Mouse (Mus musculus): ENCODE measurements around the gene Unc93b1. TPM values are rescaled to one million over a fixed set of nuclear protein-coding genes. Genes with fewer than 3 reads are reported as not detected.

Gene Unc93b1
- polyA plus RNA-seq, 1 experiment from 2014 or later: 4.6 TPM

DNA sequence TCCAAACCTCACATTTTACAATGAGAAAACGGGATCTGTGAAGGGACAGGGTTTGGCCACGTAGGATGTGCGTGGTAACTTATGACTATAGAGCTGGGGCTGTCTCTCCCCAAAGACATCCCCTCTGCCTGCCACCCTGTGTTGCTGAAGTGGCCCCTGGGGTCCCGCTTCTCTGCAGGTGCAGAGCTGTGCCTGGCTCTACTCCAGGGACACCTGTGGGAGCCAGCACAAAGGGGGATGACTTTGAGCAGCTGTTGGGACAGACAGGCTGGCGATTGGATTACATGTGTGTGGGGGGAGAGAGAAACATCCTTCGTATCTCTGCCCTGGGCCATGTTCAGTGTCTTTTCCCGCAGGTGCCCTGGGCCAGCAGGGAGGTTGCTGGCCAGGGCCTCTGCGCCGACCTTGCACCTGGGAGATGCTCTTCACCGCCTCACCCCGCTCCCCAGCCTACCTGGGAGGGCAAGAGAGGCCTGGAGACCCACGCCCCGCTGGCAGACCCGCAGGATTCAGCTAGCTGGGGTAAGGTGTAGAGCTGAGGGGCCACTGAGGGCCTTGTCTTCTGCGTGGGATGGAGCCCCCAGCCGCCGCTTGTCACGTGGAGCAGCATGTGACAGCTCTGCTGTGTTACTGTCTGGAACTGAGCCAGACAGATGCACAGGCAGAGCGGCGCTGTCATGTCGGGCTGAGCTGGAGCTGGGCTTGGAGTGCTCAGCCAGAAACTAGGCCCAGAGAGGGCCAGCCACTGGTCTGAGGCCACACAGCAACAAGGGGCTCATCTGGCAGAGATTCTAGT lies 4.5 kb upstream of the Unc93b1 start:
- ATAC-seq (ENCODE audit: low read depth): no peak
- Histone ChIP-seq H3K4me3 (ENCODE audit: low read depth, low read length) (no peak overlapping the region), H3K9me3 (ENCODE audit: control insufficient read depth, low read length) (no peaks in the 10 kb centered on the region), H3K27me3 (ENCODE audit: control insufficient read depth, insufficient read depth, low read length) (0 out of 2 replicates have a peak, but pooled peaks cover 1% of the 10 kb centered on the region), H3K9ac (replicated peaks; ENCODE audit: low read depth, low read length) (0 out of 2 replicates have a peak overlapping the region, but pooled peaks have one; percentile 16), H3K27ac (ENCODE audit: low read depth, low read length) (peak overlapping the region; percentile 12; the same call in 1 of the 2 replicates), H3K36me3 (ENCODE audit: control insufficient read depth, insufficient read depth, low read length) (no peaks in the 10 kb centered on the region), H3K4me2 (ENCODE audit: low read depth, low read length) (no peak overlapping the region), H3K4me1 (ENCODE audit: control insufficient read depth, insufficient read depth, low read length) (no peaks in the 10 kb centered on the region)
- 64% methylated on average over 21 of the region's 21 CpGs for WGBS

DNA sequence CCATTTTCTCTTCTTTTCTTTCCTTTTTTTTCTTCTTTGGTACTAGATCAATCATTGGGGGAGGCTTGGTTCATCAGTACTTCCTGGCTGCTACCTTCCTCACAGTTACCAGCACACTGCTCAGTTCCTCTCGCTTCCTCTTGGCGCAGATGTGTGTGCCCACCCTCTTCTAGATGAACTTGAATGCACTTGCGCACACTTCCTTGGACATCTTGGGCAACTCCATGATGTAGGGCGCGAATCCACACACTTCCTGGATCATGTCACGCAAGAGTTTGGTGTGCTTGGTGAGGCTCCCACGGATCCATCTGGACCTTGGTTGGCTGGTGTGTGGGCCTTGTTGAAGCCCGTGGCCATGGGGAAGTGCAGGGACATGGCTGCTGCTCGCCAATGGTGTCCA lies 3.3 kb upstream of the Unc93b1 start:
- Histone ChIP-seq H3K4me3 (ENCODE audit: low read depth, low read length) (no peak overlapping the region), H3K4me2 (ENCODE audit: low read depth, low read length) (no peak overlapping the region), H3K27ac (ENCODE audit: low read depth, low read length) (no peak overlapping the region), H3K4me1 (ENCODE audit: control insufficient read depth, insufficient read depth, low read length) (no peaks in the 10 kb centered on the region), H3K36me3 (ENCODE audit: control insufficient read depth, insufficient read depth, low read length) (no peaks in the 10 kb centered on the region), H3K27me3 (ENCODE audit: control insufficient read depth, insufficient read depth, low read length) (0 out of 2 replicates have a peak, but pooled peaks cover 2% of the 10 kb centered on the region), H3K9me3 (ENCODE audit: control insufficient read depth, low read length) (no peaks in the 10 kb centered on the region), H3K9ac (replicated peaks; ENCODE audit: low read depth, low read length) (no peak overlapping the region)
- no peak for ATAC-seq (ENCODE audit: low read depth)
- 87% methylated on average over 9 of the region's 9 CpGs for WGBS

DNA sequence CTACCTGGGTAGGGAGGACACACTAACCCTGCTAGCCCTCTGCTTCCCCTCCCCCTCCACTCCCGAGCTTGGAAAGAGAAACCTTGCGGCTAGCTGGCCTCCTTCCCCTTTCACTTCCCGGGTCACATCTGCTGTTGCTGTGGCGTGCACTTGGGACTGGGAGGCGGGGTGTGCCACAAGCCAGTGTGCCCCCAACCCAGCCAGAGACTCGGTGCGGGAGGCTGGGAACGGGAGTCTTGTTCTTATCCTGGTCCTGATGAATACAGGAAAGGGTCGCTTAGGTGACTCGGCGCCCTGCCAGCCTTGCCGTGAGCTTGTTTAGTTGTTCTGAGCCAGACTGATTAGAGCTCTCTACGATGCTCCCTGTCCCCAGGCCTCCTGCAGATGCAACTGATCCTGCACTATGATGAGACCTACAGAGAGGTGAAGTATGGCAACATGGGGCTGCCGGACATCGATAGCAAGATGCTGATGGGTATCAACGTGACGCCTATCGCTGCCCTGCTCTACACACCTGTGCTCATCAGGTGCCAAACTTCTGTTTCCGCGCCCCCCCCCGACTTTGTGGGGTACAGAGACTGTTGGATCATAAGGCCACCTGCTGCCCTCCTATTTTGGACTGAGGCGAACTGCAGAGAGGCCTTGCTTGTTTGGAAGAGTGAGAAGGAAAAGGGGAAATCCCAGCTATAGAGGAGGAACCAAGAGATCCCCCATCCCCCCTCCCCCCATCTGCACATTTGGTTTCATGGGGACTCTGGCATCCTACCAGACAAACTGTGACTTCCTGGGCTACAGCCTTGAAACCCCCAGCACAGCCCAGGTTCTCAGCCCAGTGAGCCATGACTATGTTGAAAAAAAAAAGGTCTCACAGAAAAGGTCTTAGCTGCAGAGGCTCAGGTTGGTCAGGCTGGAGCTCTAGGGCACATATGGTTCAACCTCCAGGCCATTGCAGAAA lies 1.2 kb downstream of the Unc93b1 start:
- WGBS: 7% methylated on average over 22 of the region's 22 CpGs
- no peak overlapping the region for H3K27ac ChIP-seq (ENCODE audit: low read depth, low read length)
- ATAC-seq (ENCODE audit: low read depth): peak; percentile 38; the same call in 1 of the 2 replicates

DNA sequence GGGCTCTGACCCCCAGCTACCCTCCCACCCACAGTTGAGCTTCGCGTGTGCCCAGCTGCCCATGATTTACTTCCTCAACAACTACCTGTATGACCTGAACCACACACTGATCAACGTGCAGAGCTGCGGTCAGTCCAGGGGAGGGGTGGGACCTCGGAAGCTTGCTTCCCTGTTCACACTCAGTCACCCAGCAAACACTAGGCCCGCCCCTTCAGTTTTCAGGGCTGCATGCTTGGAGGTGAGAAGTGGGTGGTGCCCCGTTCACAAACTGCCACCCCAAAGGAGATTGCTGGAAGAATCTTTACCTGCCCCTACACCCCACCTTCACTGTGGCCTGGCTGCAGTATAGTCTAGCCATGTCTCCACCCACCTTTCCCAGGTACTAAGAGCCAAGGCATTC lies 7.3 kb downstream of the Unc93b1 start:
- Histone ChIP-seq H3K4me3 (ENCODE audit: low read depth, low read length) (no peak overlapping the region), H3K4me1 (ENCODE audit: control insufficient read depth, insufficient read depth, low read length) (no peaks in the 10 kb centered on the region), H3K9ac (replicated peaks; ENCODE audit: low read depth, low read length) (no peak overlapping the region), H3K9me3 (ENCODE audit: control insufficient read depth, low read length) (no peaks in the 10 kb centered on the region), H3K27ac (ENCODE audit: low read depth, low read length) (no peak overlapping the region), H3K27me3 (ENCODE audit: control insufficient read depth, insufficient read depth, low read length) (no peaks in the 10 kb centered on the region), H3K4me2 (ENCODE audit: low read depth, low read length) (no peak overlapping the region), H3K36me3 (ENCODE audit: control insufficient read depth, insufficient read depth, low read length) (no peaks in the 10 kb centered on the region)
- 80% methylated on average over 7 of the region's 7 CpGs for WGBS
- no peak for ATAC-seq (ENCODE audit: low read depth)

More for the DNA sequence above, 1.2 kb downstream of the Unc93b1 start:
- H3K36me3 ChIP-seq (ENCODE audit: control insufficient read depth, insufficient read depth, low read length): no peaks in the 10 kb centered on the region
- no peaks in the 10 kb centered on the region for H3K9me3 ChIP-seq (ENCODE audit: control insufficient read depth, low read length)
- peak overlapping the region; percentile 43 for H3K9ac ChIP-seq (replicated peaks; ENCODE audit: low read depth, low read length)
- H3K4me2 ChIP-seq (ENCODE audit: low read depth, low read length): peak overlapping the region; percentile 63
- peak overlapping the region; percentile 26 for H3K4me3 ChIP-seq (ENCODE audit: low read depth, low read length)
- no peaks in the 10 kb centered on the region for H3K4me1 ChIP-seq (ENCODE audit: control insufficient read depth, insufficient read depth, low read length)
- H3K27me3 ChIP-seq (ENCODE audit: control insufficient read depth, insufficient read depth, low read length): 0 out of 2 replicates have a peak, but pooled peaks cover 2% of the 10 kb centered on the region

DNA sequence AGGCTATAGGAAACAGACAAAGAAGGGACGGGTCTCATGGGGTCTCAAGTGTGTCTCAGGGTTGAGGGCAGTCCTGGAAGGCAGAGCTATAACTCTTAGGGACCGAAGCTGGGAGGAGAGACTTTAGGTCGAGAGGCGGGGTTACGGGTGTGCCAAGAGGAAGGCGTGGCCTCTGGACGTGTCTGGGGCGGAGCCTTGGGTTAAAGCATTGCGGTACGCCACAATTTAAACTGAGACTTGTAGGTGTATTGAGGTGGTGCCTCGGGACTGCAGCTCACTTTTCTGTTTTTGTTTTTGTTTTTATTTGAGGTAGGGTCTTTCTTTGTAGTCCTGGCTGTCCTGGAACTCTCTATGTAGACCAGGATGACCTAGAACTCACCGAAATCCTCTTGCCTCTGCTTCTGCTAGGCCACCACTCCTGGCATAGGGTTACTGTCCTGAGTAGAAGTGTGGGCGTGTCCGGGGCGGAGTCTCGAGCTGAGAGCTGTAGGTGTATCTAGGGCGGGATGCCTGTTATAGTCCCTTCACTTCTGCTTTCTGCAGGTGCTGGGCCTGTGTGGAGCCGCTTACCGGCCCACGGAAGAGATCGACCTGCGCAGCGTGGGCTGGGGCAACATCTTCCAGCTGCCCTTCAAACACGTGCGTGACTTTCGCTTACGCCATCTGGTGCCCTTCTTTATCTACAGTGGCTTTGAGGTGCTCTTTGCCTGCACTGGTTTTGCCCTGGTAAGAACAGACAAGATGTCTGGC lies 8.2 kb downstream of the Unc93b1 start:
- Histone ChIP-seq H3K27ac (ENCODE audit: low read depth, low read length) (no peak overlapping the region), H3K27me3 (ENCODE audit: control insufficient read depth, insufficient read depth, low read length) (no peaks in the 10 kb centered on the region), H3K9me3 (ENCODE audit: control insufficient read depth, low read length) (no peaks in the 10 kb centered on the region), H3K4me2 (ENCODE audit: low read depth, low read length) (no peak overlapping the region), H3K36me3 (ENCODE audit: control insufficient read depth, insufficient read depth, low read length) (no peaks in the 10 kb centered on the region), H3K4me3 (ENCODE audit: low read depth, low read length) (no peak overlapping the region), H3K9ac (replicated peaks; ENCODE audit: low read depth, low read length) (no peak overlapping the region), H3K4me1 (ENCODE audit: control insufficient read depth, insufficient read depth, low read length) (no peaks in the 10 kb centered on the region)
- WGBS: 17% methylated on average over 27 of the region's 27 CpGs
- no peak for ATAC-seq (ENCODE audit: low read depth)

DNA sequence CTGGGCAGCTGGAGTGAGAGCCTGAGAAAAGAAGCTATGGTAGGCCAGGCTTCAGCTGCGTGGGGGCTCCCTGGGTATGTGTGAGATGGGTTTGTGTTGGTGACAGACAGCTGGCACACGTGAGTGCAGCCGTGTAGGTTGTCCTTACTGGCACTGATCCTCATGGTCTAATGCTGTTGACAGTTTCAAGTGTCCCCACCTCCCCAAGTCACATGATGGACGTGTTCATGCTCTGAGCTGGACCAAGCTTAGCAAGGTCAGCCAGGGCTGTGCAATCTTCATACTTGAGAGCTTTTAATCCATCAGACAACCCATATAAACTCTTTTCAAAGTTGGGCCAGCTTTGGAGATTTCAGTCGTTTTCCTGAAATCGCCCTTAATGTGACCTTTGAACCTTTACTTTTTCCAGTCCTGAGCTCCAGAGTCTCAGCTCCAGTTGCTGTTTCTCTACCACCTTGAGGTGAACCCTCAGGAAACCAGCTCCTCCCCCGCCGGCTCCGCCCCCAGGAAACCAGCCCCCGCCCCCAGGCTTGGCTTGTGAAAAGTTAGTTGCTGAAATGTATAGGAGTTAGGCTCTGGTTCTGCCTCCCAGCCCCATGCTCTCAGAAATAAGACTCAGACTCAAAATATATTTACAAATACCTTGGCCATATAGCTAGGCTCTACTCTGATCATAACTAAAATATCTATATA lies 11.0 kb downstream of the Unc93b1 start:
- no peak for ATAC-seq (ENCODE audit: low read depth)
- H3K4me3 ChIP-seq (ENCODE audit: low read depth, low read length): no peak overlapping the region
- H3K9me3 ChIP-seq (ENCODE audit: control insufficient read depth, low read length): no peaks in the 10 kb centered on the region
- H3K4me1 ChIP-seq (ENCODE audit: control insufficient read depth, insufficient read depth, low read length): no peaks in the 10 kb centered on the region
- no peak overlapping the region for H3K9ac ChIP-seq (replicated peaks; ENCODE audit: low read depth, low read length)
- H3K36me3 ChIP-seq (ENCODE audit: control insufficient read depth, insufficient read depth, low read length): no peaks in the 10 kb centered on the region
- no peak overlapping the region for H3K4me2 ChIP-seq (ENCODE audit: low read depth, low read length)
- no peaks in the 10 kb centered on the region for H3K27me3 ChIP-seq (ENCODE audit: control insufficient read depth, insufficient read depth, low read length)
- H3K27ac ChIP-seq (ENCODE audit: low read depth, low read length): no peak overlapping the region
- WGBS: 39% methylated on average over 10 of the region's 10 CpGs

DNA sequence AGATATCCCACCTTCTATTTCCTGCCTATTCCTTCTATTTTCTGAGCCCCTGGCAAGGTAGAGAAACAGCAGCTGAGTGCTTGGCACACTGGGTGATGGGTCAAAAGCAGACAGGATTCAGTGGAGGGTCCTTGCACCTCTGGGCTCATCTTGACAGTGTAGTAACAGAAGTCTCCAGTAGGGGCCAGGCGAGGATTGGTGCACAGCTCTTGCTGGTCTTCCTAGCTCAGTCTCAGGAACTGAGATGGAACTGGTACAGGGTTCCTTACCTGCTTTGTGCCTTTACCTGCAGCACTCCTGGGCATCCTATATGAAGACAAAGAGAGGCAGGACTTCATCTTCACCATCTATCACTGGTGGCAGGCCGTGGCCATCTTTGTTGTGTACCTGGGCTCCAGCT lies 11.7 kb downstream of the Unc93b1 start:
- ATAC-seq (ENCODE audit: low read depth): peak; percentile 83; the same call in 1 of the 2 replicates
- H3K9ac ChIP-seq (replicated peaks; ENCODE audit: low read depth, low read length): no peak overlapping the region
- no peak overlapping the region for H3K4me3 ChIP-seq (ENCODE audit: low read depth, low read length)
- H3K4me2 ChIP-seq (ENCODE audit: low read depth, low read length): no peak overlapping the region
- H3K27me3 ChIP-seq (ENCODE audit: control insufficient read depth, insufficient read depth, low read length): no peaks in the 10 kb centered on the region
- H3K27ac ChIP-seq (ENCODE audit: low read depth, low read length): no peak overlapping the region
- no peaks in the 10 kb centered on the region for H3K36me3 ChIP-seq (ENCODE audit: control insufficient read depth, insufficient read depth, low read length)
- no peaks in the 10 kb centered on the region for H3K9me3 ChIP-seq (ENCODE audit: control insufficient read depth, low read length)
- 24% methylated on average over 2 of the region's 2 CpGs for WGBS
- H3K4me1 ChIP-seq (ENCODE audit: control insufficient read depth, insufficient read depth, low read length): no peaks in the 10 kb centered on the region

DNA sequence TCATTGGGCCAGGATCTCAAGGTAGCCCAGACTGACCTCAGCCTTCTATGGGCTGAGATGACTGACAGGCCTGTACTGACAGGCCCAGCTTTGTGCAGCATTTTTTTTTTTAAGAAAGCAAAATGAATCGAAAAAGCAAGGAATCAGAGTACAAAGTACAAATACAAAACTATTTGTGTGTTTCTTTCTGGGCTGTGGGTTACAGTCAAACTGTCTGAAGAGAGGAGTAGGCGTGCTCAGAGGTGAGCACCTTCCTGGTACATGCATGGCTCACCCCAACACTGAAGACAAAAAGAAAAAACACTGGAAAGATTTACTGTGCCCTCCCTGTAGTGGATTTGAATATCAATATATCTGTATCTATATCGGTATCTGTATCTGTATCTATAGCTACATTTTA lies 12.8 kb downstream of the Unc93b1 start:
- Histone ChIP-seq H3K27me3 (ENCODE audit: control insufficient read depth, insufficient read depth, low read length) (no peaks in the 10 kb centered on the region), H3K4me3 (ENCODE audit: low read depth, low read length) (no peak overlapping the region), H3K9me3 (ENCODE audit: control insufficient read depth, low read length) (no peaks in the 10 kb centered on the region), H3K27ac (ENCODE audit: low read depth, low read length) (no peak overlapping the region), H3K9ac (replicated peaks; ENCODE audit: low read depth, low read length) (no peak overlapping the region), H3K4me1 (ENCODE audit: control insufficient read depth, insufficient read depth, low read length) (no peaks in the 10 kb centered on the region), H3K36me3 (ENCODE audit: control insufficient read depth, insufficient read depth, low read length) (no peaks in the 10 kb centered on the region), H3K4me2 (ENCODE audit: low read depth, low read length) (no peak overlapping the region)
- WGBS: 88% methylated on average over 3 of the region's 3 CpGs
- ATAC-seq (ENCODE audit: low read depth): no peak
